Mouse (Mus musculus) gastrocnemius, postnatal 14 days (tissue): ENCODE data around the gene Slc25a23. TPM values are rescaled to one million over a fixed set of nuclear protein-coding genes. Genes with fewer than 3 reads are reported as not detected.
"Not testable (repeated sequence)": the region's sequence is repeated elsewhere in the genome, so short reads cannot be mapped to it uniquely, and the experiment has no call there.

Source experiments
- DNase-seq: peaks from one replicate; pipeline ENCODE4 v3.0.0; 2021; ENCODE audit warnings: mixed read lengths
- intact Hi-C: fragments of 180-260 bp; cut with DNase I; formaldehyde crosslinking; loops from one replicate; pipeline ENCODE4 v1.15.1; 2025; ENCODE audit warnings: low total_unique reads
- total RNA-seq, 2 experiments: library from RNA; stranded (reverse); gene quantifications; 2 replicates each; pipeline ENCODE4 v1.2.3; 2021

Slc25a23 gene
- total RNA-seq, 2 experiments from 2014 or later, result 31.7 to 38.2 TPM

DNA sequence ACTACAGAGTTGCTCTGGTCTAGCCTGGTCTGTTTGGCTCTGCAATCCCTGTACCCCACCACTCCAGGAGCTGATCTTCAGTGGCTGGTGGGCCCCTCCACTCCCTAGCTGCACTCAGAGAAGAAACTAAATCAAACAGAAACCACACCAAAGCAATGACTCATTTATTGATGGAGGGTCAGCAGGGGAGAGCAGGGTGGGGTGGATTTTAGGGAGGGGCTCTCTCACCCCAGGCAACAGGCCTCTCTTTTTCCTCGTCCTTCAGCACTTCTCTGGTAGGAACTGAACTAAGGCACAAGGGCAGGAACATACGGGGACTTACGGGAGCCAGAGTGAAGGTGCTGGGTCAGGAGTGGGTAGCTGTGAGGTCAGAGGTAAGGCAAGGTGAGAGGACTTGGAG lies 20.3 kb upstream of the Slc25a23 start:
- no peak for DNase-seq
- intact Hi-C loops, result no loop called here

DNA sequence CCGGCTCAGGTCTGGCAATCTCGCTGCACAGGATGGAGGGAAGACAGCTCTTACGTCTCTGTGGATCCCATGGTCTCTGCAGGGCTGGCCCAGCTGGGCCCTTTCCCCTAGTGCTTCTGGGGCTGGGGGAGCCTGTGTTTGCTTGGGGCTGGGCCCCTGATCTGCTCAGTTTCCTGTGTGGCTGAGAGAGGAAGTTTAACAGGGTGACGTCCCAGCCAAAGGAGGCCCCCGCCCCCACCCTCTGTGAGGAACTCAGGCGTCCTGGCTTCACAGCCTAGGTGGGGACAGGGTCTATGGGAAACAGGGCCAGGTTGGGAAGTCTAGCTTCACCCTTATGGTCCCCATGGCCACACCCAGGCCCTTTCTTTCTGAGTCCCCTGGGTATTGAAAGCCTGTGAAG lies 18.7 kb upstream of the Slc25a23 start, which contains the start of gene Dennd1c:
TSS of gene Dennd1c (minus strand) at position 179 of the 400 bp plus-strand sequence.
- no peak for DNase-seq
- intact Hi-C loops, result no loop called here

DNA sequence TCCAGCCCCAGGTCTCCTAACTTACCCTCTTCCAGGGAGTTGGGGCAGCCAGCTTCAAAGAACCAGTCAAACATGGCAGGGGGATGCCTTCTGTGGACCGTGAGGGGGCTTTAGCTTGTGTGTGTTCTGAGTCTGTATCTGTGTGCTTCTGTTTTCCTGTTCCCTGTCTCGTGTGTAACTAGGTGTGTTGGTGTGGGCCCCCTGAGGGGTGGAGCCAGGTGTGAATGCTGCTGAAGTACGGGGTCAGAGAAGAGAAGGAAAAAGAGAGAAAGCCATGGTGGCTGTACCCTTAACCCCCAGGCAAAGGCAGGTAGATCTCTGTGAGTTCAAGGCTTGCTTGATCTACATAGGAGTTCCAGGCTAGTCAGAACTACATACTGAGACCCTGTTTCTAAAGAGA lies 17.3 kb upstream of the Slc25a23 start:
- intact Hi-C loops, result no loop called here
- DNase-seq, result no peak

- intact Hi-C loops, result no loop called here
- no peak for DNase-seq
These were observed 11.0 kb upstream of the Slc25a23 start for GRCm38 (mm10) chr17:57070699-57071098.

DNA sequence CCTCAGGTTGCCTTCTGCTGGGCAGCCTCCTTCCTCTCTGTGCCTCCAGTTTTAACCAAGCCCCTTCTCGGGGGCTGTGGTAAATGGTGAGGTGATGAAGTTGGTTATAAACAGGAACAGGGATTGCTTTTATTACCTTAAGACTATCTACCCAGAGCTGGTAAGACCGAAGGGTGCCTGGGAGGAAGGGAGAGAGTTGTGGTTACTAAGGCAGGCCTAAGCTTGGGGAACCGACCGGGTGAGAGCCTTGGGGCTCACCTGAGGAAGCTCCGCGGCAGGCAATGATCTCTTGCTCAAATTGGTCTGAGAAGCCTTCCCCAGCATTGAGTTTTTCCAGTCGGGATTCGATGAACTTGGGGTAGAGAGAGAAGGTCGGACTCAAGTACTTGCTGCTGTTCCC lies 10.6 kb upstream of the Slc25a23 start:
- intact Hi-C loops, result no loop called here

GRCm38 (mm10) chr17:57066908-57067307 lies 7.2 kb upstream of the Slc25a23 start:
- intact Hi-C loops, result no loop called here
- no peak for DNase-seq

More for the DNA sequence above, 10.6 kb upstream of the Slc25a23 start:
- no peak for DNase-seq

DNA sequence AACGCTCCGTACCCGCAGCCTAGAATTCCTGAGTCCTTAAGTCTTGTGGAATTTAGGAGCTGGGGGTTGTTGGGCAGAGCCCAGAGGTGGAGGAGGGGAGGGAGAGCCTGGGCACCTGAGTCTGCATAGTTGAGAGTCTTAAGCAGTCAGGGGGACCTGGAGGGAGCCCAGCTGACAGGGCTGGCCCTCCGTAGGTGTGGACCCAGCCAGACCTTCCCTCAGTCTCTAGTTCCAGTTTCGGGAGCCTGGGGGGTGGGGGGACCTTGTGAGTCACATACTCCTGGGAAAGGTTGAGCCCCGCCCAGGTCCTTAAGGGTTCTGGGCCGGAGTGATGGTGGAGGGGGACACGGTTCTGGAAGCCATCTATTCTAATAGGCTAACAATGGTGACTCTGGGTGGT lies 3.4 kb upstream of the Slc25a23 start:
- intact Hi-C loops, result loop anchor here (5.0 kb wide), 1 partner anchor 236 kb away; no protein-coding TSS in a partner anchor
- DNase-seq, result no peak

- intact Hi-C loops, result loop anchor here (5.0 kb wide), 1 partner anchor 235 kb away; no protein-coding TSS in a partner anchor
- no peak for DNase-seq
These were observed 2.9 kb upstream of the Slc25a23 start for GRCm38 (mm10) chr17:57062548-57062947.

DNA sequence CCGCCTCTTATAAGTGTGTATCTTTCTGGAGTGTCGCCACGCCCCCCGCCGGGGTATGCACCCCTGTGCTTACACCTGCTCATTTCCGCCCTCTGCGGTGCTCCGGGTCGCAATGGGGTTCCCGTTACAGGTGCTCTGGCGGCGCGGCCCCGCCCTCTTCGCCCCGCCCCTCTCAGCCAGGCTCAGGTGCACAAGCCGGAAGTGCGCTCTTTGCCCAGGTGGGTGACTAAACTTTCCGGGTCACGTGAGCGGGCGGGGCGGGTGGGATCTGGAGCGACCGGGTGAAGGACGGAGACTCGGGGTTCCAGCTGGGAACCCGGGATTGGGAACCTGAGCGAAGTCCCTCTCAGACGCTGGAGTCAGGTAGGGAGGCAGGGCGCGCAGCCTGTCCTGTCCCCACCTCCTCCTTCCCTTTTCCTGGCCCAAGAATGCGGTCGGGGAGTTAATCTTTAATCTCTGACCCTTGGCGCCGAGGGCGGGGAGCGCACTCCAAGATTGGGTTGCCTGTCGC lies 2.4 kb upstream of the Slc25a23 start:
- intact Hi-C loops, result loop anchor here (5.0 kb wide), 1 partner anchor 235 kb away; no protein-coding TSS in a partner anchor
- no peak for DNase-seq

- intact Hi-C loops, result loop anchor here (5.0 kb wide), 1 partner anchor 234 kb away; no protein-coding TSS in a partner anchor
- DNase-seq, result no peak
These were observed 1.4 kb upstream of the Slc25a23 start for GRCm38 (mm10) chr17:57061069-57061468.

GRCm38 (mm10) chr17:57060231-57060801 lies 653 bp upstream of the Slc25a23 start:
- intact Hi-C loops, result loop anchor here (5.0 kb wide), 1 partner anchor 233 kb away; no protein-coding TSS in a partner anchor
- DNase-seq, result peak; percentile 93

- intact Hi-C loops, result no loop called here
- DNase-seq, result peak; percentile 51
These were observed 675 bp downstream of the Slc25a23 start, which contains the start of gene Crb3 for GRCm38 (mm10) chr17:57058891-57059485. Gene Crb3, plus strand, starts transcription at chr17:57059105.

DNA sequence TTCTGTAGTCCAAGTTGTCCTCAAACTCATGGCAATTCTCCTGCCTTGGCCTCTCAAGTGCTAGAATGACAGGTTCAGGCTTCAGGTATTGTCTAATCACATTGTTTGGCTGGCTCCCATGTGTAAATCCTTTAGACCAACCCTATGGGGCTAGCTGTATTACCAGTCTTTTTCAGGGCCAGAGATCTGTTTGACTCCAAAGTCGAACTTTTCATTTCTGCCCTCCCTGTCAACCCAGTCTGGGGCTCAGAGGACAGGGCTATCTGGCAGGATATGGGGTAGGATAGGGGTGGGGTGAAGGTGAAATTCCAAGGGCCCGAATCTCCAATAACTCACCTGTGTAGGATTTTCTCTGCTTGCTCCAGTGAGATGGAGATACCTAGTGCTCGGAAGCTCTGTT lies 3.4 kb downstream of the Slc25a23 start:
- no peak for DNase-seq
- intact Hi-C loops, result no loop called here

- DNase-seq, intact Hi-C loops: not testable (repeated sequence)
These were observed 8.0 kb downstream of the Slc25a23 start for GRCm38 (mm10) chr17:57051679-57052078.

DNA sequence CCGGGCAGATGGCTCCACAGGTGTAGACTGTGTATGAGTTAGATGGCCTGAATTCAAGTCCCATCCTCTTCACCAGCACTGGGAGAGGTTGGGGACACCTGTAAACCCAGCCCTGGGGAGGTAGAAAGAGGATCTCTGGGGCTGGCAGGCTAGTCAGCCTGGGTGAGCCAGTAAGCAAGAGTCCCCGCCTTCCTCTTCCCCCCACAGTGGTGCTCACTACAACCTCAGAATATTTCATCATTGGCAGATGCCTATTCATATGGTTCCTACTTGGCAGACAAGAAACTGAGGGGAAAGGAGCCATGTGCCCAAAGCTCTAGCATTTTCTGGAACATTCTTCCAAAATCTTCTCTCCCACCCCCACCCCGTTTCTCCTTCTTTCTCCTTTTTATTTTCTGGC lies 10.8 kb downstream of the Slc25a23 start:
- intact Hi-C loops, result no loop called here
- no peak for DNase-seq

- no peak for DNase-seq
- intact Hi-C loops, result no loop called here
These were observed 12.3 kb downstream of the Slc25a23 start for GRCm38 (mm10) chr17:57047406-57047805.

GRCm38 (mm10) chr17:57041554-57041953 lies 18.1 kb downstream of the Slc25a23 start, which contains the start of gene Slc25a41:
Gene Slc25a41, minus strand, starts transcription at chr17:57041654.
- intact Hi-C loops, result no loop called here
- DNase-seq, result no peak

DNA sequence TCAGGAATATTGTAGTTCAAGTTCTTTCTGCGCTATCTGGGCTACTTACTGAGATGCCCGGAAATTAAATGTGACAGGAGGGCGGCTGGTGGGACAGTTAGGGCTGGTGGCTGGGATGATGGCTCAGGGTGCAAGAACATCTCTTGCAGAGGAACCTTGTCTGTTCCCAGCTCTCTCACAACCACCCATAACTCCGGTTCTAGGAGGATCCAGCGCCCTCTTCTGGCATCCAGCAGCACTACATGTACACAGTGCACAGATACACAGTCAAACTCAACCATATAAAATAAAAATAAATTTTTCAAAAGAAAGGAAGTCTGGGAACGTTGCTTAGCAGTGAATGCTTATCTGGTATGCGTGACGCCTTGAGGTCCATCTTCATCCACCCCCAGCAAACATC lies 20.7 kb downstream of the Slc25a23 start:
- intact Hi-C loops, result no loop called here
- DNase-seq, result no peak

DNA sequence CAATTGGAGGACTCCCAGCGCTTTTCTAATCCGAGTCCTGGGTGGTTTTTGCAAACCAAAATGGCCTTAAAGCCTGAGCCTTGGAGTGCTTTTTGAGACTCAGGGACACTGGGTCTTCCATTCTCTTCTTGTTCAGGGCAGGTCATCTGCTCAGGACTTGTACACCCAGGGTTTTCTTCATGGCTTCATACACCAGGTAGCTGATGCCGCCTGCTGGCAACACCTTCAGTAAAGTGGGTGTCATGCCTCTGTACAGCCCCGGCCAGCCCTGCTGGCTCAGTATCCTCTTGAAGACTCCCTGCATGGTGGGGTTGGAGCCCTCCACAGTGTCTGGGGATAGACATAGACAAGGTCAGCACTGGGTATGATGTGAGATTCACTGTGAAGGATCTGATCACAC lies 26.8 kb downstream of the Slc25a23 start:
- no peak for DNase-seq
- intact Hi-C loops, result no loop called here

DNA sequence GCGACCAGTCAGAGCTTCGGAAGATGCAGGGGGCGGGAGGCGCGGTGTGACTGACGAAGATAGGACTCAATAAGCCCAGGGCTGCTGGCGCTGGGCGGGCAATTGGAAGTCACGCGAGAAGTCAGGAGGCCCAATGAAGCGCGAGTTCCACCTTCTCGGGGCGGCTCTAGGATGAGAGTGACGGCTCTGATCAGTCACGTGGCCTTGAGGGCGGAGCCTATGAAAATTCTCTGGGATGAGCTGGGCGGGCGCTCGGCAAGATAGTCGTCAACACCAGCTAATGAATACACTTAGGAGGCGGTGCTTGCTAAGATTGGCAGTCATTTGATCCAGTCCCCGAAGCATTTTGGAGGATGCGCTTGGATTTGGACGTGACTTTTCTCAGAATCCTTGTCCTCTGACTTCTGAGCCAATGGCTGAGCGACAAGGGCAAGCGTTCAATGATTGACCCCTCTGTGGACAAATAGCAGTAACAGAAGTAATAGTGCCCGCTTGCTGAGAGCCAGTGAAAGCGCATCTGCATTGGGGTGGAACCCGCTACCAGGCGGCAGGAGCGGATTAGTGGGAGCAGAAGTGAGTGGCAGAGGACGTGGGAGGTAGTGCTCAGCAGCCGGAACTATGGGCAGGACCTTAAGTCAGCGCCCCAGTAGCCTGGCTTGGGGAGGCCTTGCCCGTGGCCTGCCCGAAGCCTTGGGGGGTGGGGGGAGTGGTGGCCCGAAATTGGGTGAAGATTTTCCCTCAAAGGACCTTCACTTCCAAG lies 27.8 kb downstream of the Slc25a23 start:
- DNase-seq, result peak; percentile 99
- intact Hi-C loops, result no loop called here
